Mouse (Mus musculus): Measurements from ENCODE around the gene Qars. TPM values are rescaled to one million over a fixed set of nuclear protein-coding genes. Genes with fewer than 3 reads are reported as not detected.

Gene Qars
- total RNA-seq (2022) = 100 to 1,000 TPM in 1 of 4 experiments, 10 to 100 TPM in 3; 78.6 to 107 (median 95.6) TPM

- peak; percentile 91 to 92 for DNase-seq (ENCODE audit: low spot score in 2 of 2)
These were observed at the start of gene Qars for GRCm38 (mm10) chr9:108507619-108508434. Gene Qars (plus strand): TSS chr9:108507706.

GRCm38 (mm10) chr9:108459939-108460318 is 47.6 kb upstream of the Qars start:
- DNase-seq (ENCODE audit: low spot score in 2 of 2) = no peak

- peak; percentile 79 to 84 for DNase-seq (ENCODE audit: low spot score in 2 of 2)
These were observed 47.0 kb upstream of the Qars start, which contains the start of gene Ccdc71 for GRCm38 (mm10) chr9:108460319-108461178. Gene Ccdc71 (plus strand): TSS chr9:108460527.

- no peak for DNase-seq (ENCODE audit: low spot score in 2 of 2)
These were observed 46.3 kb upstream of the Qars start, which contains the start of gene Klhdc8b for GRCm38 (mm10) chr9:108461181-108461631. Gene Klhdc8b (minus strand): TSS chr9:108461581.

- DNase-seq (ENCODE audit: low spot score in 2 of 2) = no peak
These were observed 45.8 kb upstream of the Qars start for GRCm38 (mm10) chr9:108461675-108462074.

- DNase-seq (ENCODE audit: low spot score in 2 of 2) = no peak
These were observed 45.3 kb upstream of the Qars start for GRCm38 (mm10) chr9:108462192-108462591.

GRCm38 (mm10) chr9:108463713-108464112 is 43.8 kb upstream of the Qars start:
- no peak for DNase-seq (ENCODE audit: low spot score in 2 of 2)

GRCm38 (mm10) chr9:108466219-108466618 is 41.3 kb upstream of the Qars start:
- no peak for DNase-seq (ENCODE audit: low spot score in 2 of 2)

GRCm38 (mm10) chr9:108469430-108469829 is 38.1 kb upstream of the Qars start:
- DNase-seq (ENCODE audit: low spot score in 2 of 2) = no peak

- DNase-seq (ENCODE audit: low spot score in 2 of 2) = no peak
These were observed 37.7 kb upstream of the Qars start for GRCm38 (mm10) chr9:108469845-108470244.

- no peak for DNase-seq (ENCODE audit: low spot score in 2 of 2)
These were observed 33.0 kb upstream of the Qars start for GRCm38 (mm10) chr9:108474528-108474927.

GRCm38 (mm10) chr9:108478638-108479156 is 28.8 kb upstream of the Qars start:
- peak; percentile 86 for DNase-seq (ENCODE audit: low spot score in 2 of 2)

GRCm38 (mm10) chr9:108479241-108479640 is 28.3 kb upstream of the Qars start:
- DNase-seq (ENCODE audit: low spot score in 2 of 2) = no peak

GRCm38 (mm10) chr9:108479721-108480351 is 27.7 kb upstream of the Qars start, which contains the start of gene Lamb2:
Gene Lamb2 (plus strand): TSS chr9:108479736.
- peak in 1 of 2 experiments; percentile 37 for DNase-seq (ENCODE audit: low spot score in 2 of 2)

GRCm38 (mm10) chr9:108480813-108481519 is 26.5 kb upstream of the Qars start:
- DNase-seq (ENCODE audit: low spot score in 2 of 2) = no peak

GRCm38 (mm10) chr9:108481520-108482210 is 25.8 kb upstream of the Qars start:
- no peak for DNase-seq (ENCODE audit: low spot score in 2 of 2)

GRCm38 (mm10) chr9:108483051-108483790 is 24.3 kb upstream of the Qars start:
- no peak for DNase-seq (ENCODE audit: low spot score in 2 of 2)

GRCm38 (mm10) chr9:108484021-108484420 is 23.5 kb upstream of the Qars start:
- DNase-seq (ENCODE audit: low spot score in 2 of 2) = no peak

- DNase-seq (ENCODE audit: low spot score in 2 of 2) = no peak
These were observed 22.1 kb upstream of the Qars start for GRCm38 (mm10) chr9:108485301-108485875.

Data from gastrocnemius, adult 8-10 months (tissue).